Mouse (Mus musculus) CH12.LX (cell line): ENCODE data around the gene Zfr2. TPM values are rescaled to one million over a fixed set of nuclear protein-coding genes. Genes with fewer than 3 reads are reported as not detected.

Experiments used
- DNase-seq: peaks from one replicate; pipeline ENCODE4 v3.0.0-alpha.2; 2013; ENCODE audit errors: extremely low read depth
- H3K27ac ChIP-seq: 2 replicates; pipeline ENCODE4 v1.5.1; 2012; ENCODE audit warnings: low read depth, mild to moderate bottlenecking, control low read depth, moderate library complexity; ENCODE audit not compliant: insufficient read depth
- H3K27me3 ChIP-seq: replicated peaks from 2 replicates; pipeline ENCODE3; 2012; ENCODE audit warnings: inconsistent platforms
- H3K36me3 ChIP-seq, 2 experiments: replicated peaks in 1 of 2; 2 replicates each; pipeline versions ENCODE3 to v1.6.1; 2012; ENCODE audit warnings: inconsistent platforms in 1 of 2, low read length in 1 of 2, mild to moderate bottlenecking in 1 of 2, mixed read lengths in 1 of 2, moderate library complexity in 1 of 2; ENCODE audit not compliant: control insufficient read depth in 1 of 2, insufficient read depth in 1 of 2
- H3K4me1 ChIP-seq, 2 experiments: 2 replicates each; pipeline ENCODE4 v1.6.1; 2012; ENCODE audit warnings: inconsistent platforms in 1 of 2, moderate library complexity in 1 of 2; ENCODE audit not compliant: insufficient read depth in 2 of 2, control insufficient read depth in 1 of 2
- H3K4me2 ChIP-seq: 2 replicates; pipeline ENCODE4 v1.6.1; 2012; ENCODE audit warnings: low read depth, mild to moderate bottlenecking, control low read depth; ENCODE audit not compliant: poor library complexity, insufficient read depth, severe bottlenecking
- H3K4me3 ChIP-seq, 3 experiments: fragments of 150-350 bp in 1 of 3; sonication (generic) in 1 of 3; replicated peaks in 1 of 3; 2 replicates each; pipeline versions ENCODE3 to v1.5.1; 2011 to 2012; ENCODE audit warnings: low read depth in 2 of 3, low read length in 2 of 3, mild to moderate bottlenecking in 2 of 3, moderate library complexity in 2 of 3, control low read depth in 1 of 3, improper control_type of control experiment in 1 of 3, inconsistent platforms in 1 of 3, mixed read lengths in 1 of 3; ENCODE audit not compliant: poor library complexity in 1 of 3
- H3K79me2 ChIP-seq: replicated peaks from 2 replicates; pipeline ENCODE4 v1.6.1; 2012; ENCODE audit warnings: mild to moderate bottlenecking, moderate library complexity; ENCODE audit not compliant: control insufficient read depth, poor library complexity, insufficient read depth, severe bottlenecking; ENCODE audit errors: extremely low read depth
- H3K9ac ChIP-seq: 2 replicates; pipeline ENCODE4 v1.6.1; 2012; ENCODE audit warnings: low read depth, mild to moderate bottlenecking, control low read depth, moderate library complexity; ENCODE audit not compliant: insufficient read depth
- H3K9me3 ChIP-seq: replicated peaks from 2 replicates; pipeline ENCODE3; 2012; ENCODE audit warnings: low read length, inconsistent platforms, mixed read lengths
- BHLHE40 ChIP-seq: IDR thresholded peaks from 2 replicates; pipeline ENCODE4 v1.6.1; 2011; ENCODE audit warnings: mild to moderate bottlenecking, low read depth, low read length, improper control_type of control experiment
- CTCF ChIP-seq, 2 experiments: IDR thresholded peaks in 1 of 2; conservative IDR thresholded peaks in 1 of 2; 2 replicates each; pipeline ENCODE4 v1.5.1; 2011 to 2012; ENCODE audit warnings: low read depth in 2 of 2, low read length in 2 of 2, improper control_type of control experiment in 1 of 2, inconsistent platforms in 1 of 2, mild to moderate bottlenecking in 1 of 2, moderate library complexity in 1 of 2
- E2F4 ChIP-seq: IDR thresholded peaks from 2 replicates; pipeline ENCODE4 v1.6.1; 2011; ENCODE audit warnings: low read depth, low read length, improper control_type of control experiment; ENCODE audit not compliant: insufficient replicate concordance
- EP300 ChIP-seq: IDR thresholded peaks from 2 replicates; pipeline ENCODE4 v1.6.1; 2011; ENCODE audit warnings: low read length, improper control_type of control experiment
- ETS1 ChIP-seq: conservative IDR thresholded peaks from 2 replicates; pipeline ENCODE4 v1.6.1; 2012; ENCODE audit warnings: low read depth, mild to moderate bottlenecking, inconsistent platforms, low read length, improper control_type of control experiment, moderate library complexity
- HCFC1 ChIP-seq: IDR thresholded peaks from 2 replicates; pipeline ENCODE4 v1.6.1; 2012; ENCODE audit warnings: low read depth, mild to moderate bottlenecking, inconsistent platforms, low read length, improper control_type of control experiment
- IRF4 ChIP-seq: IDR thresholded peaks from 2 replicates; pipeline ENCODE4 v1.6.1; 2014; ENCODE audit warnings: low read depth, mild to moderate bottlenecking, inconsistent platforms, low read length, improper control_type of control experiment
- JUND ChIP-seq: conservative IDR thresholded peaks from 2 replicates; pipeline ENCODE4 v1.6.1; 2011; ENCODE audit warnings: low read depth, low read length, improper control_type of control experiment
- KAT2A ChIP-seq: IDR thresholded peaks from 2 replicates; pipeline ENCODE4 v1.6.1; 2012; ENCODE audit warnings: low read length, improper control_type of control experiment, inconsistent platforms; ENCODE audit not compliant: insufficient replicate concordance
- MAZ ChIP-seq: IDR thresholded peaks from 2 replicates; pipeline ENCODE4 v1.6.1; 2012; ENCODE audit warnings: low read depth, mild to moderate bottlenecking, inconsistent platforms, low read length, improper control_type of control experiment, moderate library complexity
- MEF2A ChIP-seq: IDR thresholded peaks from 2 replicates; pipeline ENCODE4 v1.6.1; 2014; ENCODE audit warnings: low read depth, mild to moderate bottlenecking, inconsistent platforms, low read length, improper control_type of control experiment, borderline replicate concordance
- MXI1 ChIP-seq: IDR thresholded peaks from 2 replicates; pipeline ENCODE4 v1.6.1; 2011; ENCODE audit warnings: mild to moderate bottlenecking, low read depth, low read length, improper control_type of control experiment
- NELFE ChIP-seq: IDR thresholded peaks from 2 replicates; pipeline ENCODE4 v1.6.1; 2011; ENCODE audit warnings: low read depth, low read length, improper control_type of control experiment
- RAD21 ChIP-seq: IDR thresholded peaks from 2 replicates; pipeline ENCODE4 v1.6.1; 2011; ENCODE audit warnings: low read depth, mild to moderate bottlenecking, low read length, improper control_type of control experiment, moderate library complexity
- RCOR1 ChIP-seq: conservative IDR thresholded peaks from 2 replicates; pipeline ENCODE4 v1.6.1; 2012; ENCODE audit warnings: low read depth, mild to moderate bottlenecking, inconsistent platforms, low read length, improper control_type of control experiment
- TCF12 ChIP-seq: IDR thresholded peaks from 2 replicates; pipeline ENCODE4 v1.6.1; 2014; ENCODE audit warnings: low read depth, mild to moderate bottlenecking, inconsistent platforms, low read length, improper control_type of control experiment
- UBTF ChIP-seq: IDR thresholded peaks from 2 replicates; pipeline ENCODE4 v1.6.1; 2012; ENCODE audit warnings: low read depth, mild to moderate bottlenecking, inconsistent platforms, low read length, improper control_type of control experiment, moderate library complexity
- USF2 ChIP-seq: conservative IDR thresholded peaks from 2 replicates; pipeline ENCODE4 v1.6.1; 2011; ENCODE audit warnings: low read depth, low read length, improper control_type of control experiment
- ZC3H11A ChIP-seq: IDR thresholded peaks from 2 replicates; pipeline ENCODE4 v1.6.1; 2012; ENCODE audit warnings: low read depth, mild to moderate bottlenecking, inconsistent platforms, low read length, improper control_type of control experiment
- ZMIZ1 ChIP-seq: IDR thresholded peaks from 2 replicates; pipeline ENCODE4 v1.6.1; 2012; ENCODE audit warnings: low read depth, mild to moderate bottlenecking, inconsistent platforms, low read length, improper control_type of control experiment
- ZNF384 ChIP-seq: IDR thresholded peaks from 2 replicates; pipeline ENCODE4 v1.6.1; 2012; ENCODE audit warnings: low read depth, low read length, improper control_type of control experiment, inconsistent platforms
- dilution Hi-C: fragments of 300-500 bp; cut with MboI; formaldehyde crosslinking; loops from 2 replicates; pipeline ENCODE4 v1.14.3; 2020; ENCODE audit warnings: low sequenced_read_pairs; ENCODE audit not compliant: extremely low pct_unique_long_range_greater_than_20kb, extremely low pct_ligation_motif_present
- in situ Hi-C: fragments of 300-500 bp; cut with MboI; formaldehyde crosslinking; loops from 3 replicates; pipeline ENCODE4 v1.14.3; 2019; ENCODE audit warnings: low sequenced_read_pairs, low pct_ligation_motif_present, low pct_unique_long_range_greater_than_20kb, mixed read lengths
- polyA plus RNA-seq: library from polyadenylated mRNA; unstranded; fragments of >175 nt; gene quantifications from 2 replicates; pipeline ENCODE4 v1.2.1, GENCODE M21; 2012; ENCODE audit warnings: low read depth; ENCODE audit not compliant: insufficient read length
- total RNA-seq, 2 experiments: library from RNA; depleted of rRNA; stranded (reverse); fragments of 300-350 nt in 1 of 2; fragments of >200 nt in 1 of 2; gene quantifications; 2 replicates each; pipeline ENCODE4 v1.2.3; 2012 to 2014

Gene Zfr2
- total and polyA plus RNA-seq, 3 experiments, result 1.0 to 13.5 (median 2.4) TPM

GRCm38 (mm10) chr10:81268056-81268455 lies 35.1 kb downstream of the Zfr2 start (continued):
- TF ChIP-seq BHLHE40 (peak; percentile 78), IRF4 (0 out of 2 replicates have a peak, but pooled peaks have one; percentile 11), E2F4 (no peak), MXI1 (peak; percentile 57; the same call in 1 of the 2 replicates), MAZ (no peak), ZNF384 (no peak), KAT2A (peak; percentile 92; the same call in 1 of the 2 replicates)

GRCm38 (mm10) chr10:81268643-81269412 lies 35.9 kb downstream of the Zfr2 start:
- Histone ChIP-seq H3K4me1 (peaks cover 11 to 34% of the 10 kb centered on the region in 2 experiments), H3K27ac (no peak overlapping the region), H3K27me3 (no peaks in the 10 kb centered on the region), H3K79me2 (peaks cover 17% of the 10 kb centered on the region), H3K36me3 (peaks cover 57 to 63% of the 10 kb centered on the region in 2 experiments), H3K4me2 (peak overlapping the region; percentile 57), H3K9me3 (no peaks in the 10 kb centered on the region), H3K9ac (peak overlapping the region; percentile 95), H3K4me3 (peak overlapping the region; percentile 84 to 98 (median 96))
- no peak for DNase-seq
- TF ChIP-seq CTCF (conservative IDR thresholded peaks at IDR 0.05 in 1 of 2, IDR thresholded peaks at IDR 0.05 in 1 of 2; ENCODE audit: low read depth in 2 of 2, low read length in 2 of 2), result no peak
- TF ChIP-seq ETS1, result no peak
- TF ChIP-seq NELFE, result no peak
- no peak for TF ChIP-seq JUND
- TF ChIP-seq USF2, result no peak
- TF ChIP-seq ZMIZ1, result no peak
- no peak for TF ChIP-seq RAD21
- no peak for TF ChIP-seq ZC3H11A
- no peak for TF ChIP-seq EP300
- TF ChIP-seq HCFC1, result no peak
- TF ChIP-seq IRF4, result no peak
- no peak for TF ChIP-seq KAT2A
- no peak for TF ChIP-seq RCOR1
- TF ChIP-seq UBTF, result no peak
- no peak for TF ChIP-seq MEF2A
- TF ChIP-seq TCF12, result no peak
- TF ChIP-seq BHLHE40, result no peak
- in situ Hi-C loops (no loop called here), dilution Hi-C loops (no loop called here)
